Mouse (Mus musculus): ENCODE results near the gene Zfp217. TPM values are rescaled to one million over a fixed set of nuclear protein-coding genes. Genes with fewer than 3 reads are reported as not detected.

The Zfp217 gene
- polyA plus RNA-seq, 1 experiment from 2014 or later = 2.4 TPM

DNA sequence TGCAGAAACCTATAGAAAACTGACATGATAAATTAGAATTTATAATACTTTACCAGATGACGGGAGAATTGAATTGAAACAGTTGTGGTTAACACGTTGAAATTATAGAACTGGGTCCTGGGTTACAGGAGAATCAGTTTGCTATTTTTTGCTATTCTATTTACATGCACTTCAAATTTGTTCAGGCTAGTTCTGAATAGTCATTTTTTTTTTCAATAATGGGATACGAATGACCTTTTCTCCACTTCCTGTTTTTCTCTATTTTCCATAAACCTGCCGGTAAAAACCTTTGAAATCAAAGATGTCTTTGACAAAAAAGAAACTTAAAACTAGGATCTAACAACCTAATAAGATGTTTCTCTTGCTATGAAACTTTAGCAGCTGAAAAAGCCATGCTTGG lies 733 bp downstream of the Zfp217 start:
- Histone ChIP-seq H3K36me3 (no peaks in the 10 kb centered on the region), H3K4me1 (peaks cover 27% of the 10 kb centered on the region), H3K4me2 (peak overlapping the region; percentile 32), H3K27me3 (replicated peaks) (no peaks in the 10 kb centered on the region), H3K27ac (replicated peaks) (peak overlapping the region; percentile 83), H3K9me3 (no peaks in the 10 kb centered on the region), H3K9ac (peak overlapping the region; percentile 56; the same call in 1 of the 2 replicates), H3K4me3 (peak overlapping the region; percentile 0; the same call in 1 of the 2 replicates)
- no peak for ATAC-seq (ENCODE audit: extremely low read depth, insufficient number of reproducible peaks, low FRiP score, low TSS enrichment)
- WGBS = 64% methylated on average over 4 of the region's 4 CpGs

GRCm38 (mm10) chr2:170144343-170144742 lies 3.6 kb downstream of the Zfp217 start:
- H3K9ac ChIP-seq = no peak overlapping the region
- no peak overlapping the region for H3K4me2 ChIP-seq
- H3K4me1 ChIP-seq = peaks cover 20% of the 10 kb centered on the region
- H3K9me3 ChIP-seq = no peaks in the 10 kb centered on the region
- H3K27ac ChIP-seq (replicated peaks) = no peak overlapping the region
- no peaks in the 10 kb centered on the region for H3K36me3 ChIP-seq
- no peak overlapping the region for H3K4me3 ChIP-seq
- ATAC-seq (ENCODE audit: extremely low read depth, insufficient number of reproducible peaks, low FRiP score, low TSS enrichment) = no peak
- WGBS = 63% methylated on average over 10 of the region's 10 CpGs
- H3K27me3 ChIP-seq (replicated peaks) = no peaks in the 10 kb centered on the region

DNA sequence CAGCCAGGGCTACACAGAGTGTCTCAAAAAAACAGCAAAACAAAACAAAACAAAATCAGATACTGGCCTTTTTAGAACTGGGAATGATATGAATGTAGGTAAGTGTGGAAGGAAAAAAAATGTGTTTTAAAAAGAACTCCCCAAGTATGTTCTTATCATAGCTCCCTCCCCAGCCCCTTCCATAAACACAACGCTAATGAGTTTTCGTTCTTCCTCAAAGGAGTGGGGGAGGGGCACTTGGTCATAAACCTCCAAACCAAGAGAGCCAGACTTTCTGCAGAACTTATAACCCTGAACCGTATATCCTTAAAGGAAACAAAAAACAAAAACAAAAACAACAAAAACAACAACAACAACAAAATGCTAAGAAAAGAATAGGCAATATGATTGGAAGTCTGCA lies 4.0 kb downstream of the Zfp217 start:
- H3K4me1 ChIP-seq = peaks cover 20% of the 10 kb centered on the region
- no peak overlapping the region for H3K9ac ChIP-seq
- no peak for ATAC-seq (ENCODE audit: extremely low read depth, insufficient number of reproducible peaks, low FRiP score, low TSS enrichment)
- WGBS = 23% methylated on average over 3 of the region's 3 CpGs
- H3K36me3 ChIP-seq = no peaks in the 10 kb centered on the region
- no peaks in the 10 kb centered on the region for H3K9me3 ChIP-seq
- H3K4me2 ChIP-seq = no peak overlapping the region
- no peak overlapping the region for H3K27ac ChIP-seq (replicated peaks)
- H3K27me3 ChIP-seq (replicated peaks) = no peaks in the 10 kb centered on the region
- no peak overlapping the region for H3K4me3 ChIP-seq

GRCm38 (mm10) chr2:170142542-170142941 lies 5.4 kb downstream of the Zfp217 start:
- H3K9ac ChIP-seq = no peak overlapping the region
- H3K4me1 ChIP-seq = peaks cover 9% of the 10 kb centered on the region
- no peak for ATAC-seq (ENCODE audit: extremely low read depth, insufficient number of reproducible peaks, low FRiP score, low TSS enrichment)
- H3K4me3 ChIP-seq = no peak overlapping the region
- H3K36me3 ChIP-seq = no peaks in the 10 kb centered on the region
- no peak overlapping the region for H3K27ac ChIP-seq (replicated peaks)
- no peak overlapping the region for H3K4me2 ChIP-seq
- WGBS = 85% methylated on average over 10 of the region's 10 CpGs
- H3K9me3 ChIP-seq = no peaks in the 10 kb centered on the region
- H3K27me3 ChIP-seq (replicated peaks) = no peaks in the 10 kb centered on the region

- no peak for ATAC-seq (ENCODE audit: extremely low read depth, insufficient number of reproducible peaks, low FRiP score, low TSS enrichment)
- H3K27ac ChIP-seq (replicated peaks) = no peak overlapping the region
- no peak overlapping the region for H3K4me3 ChIP-seq
- 86% methylated on average over 5 of the region's 5 CpGs for WGBS
- H3K4me1 ChIP-seq = peaks cover 3% of the 10 kb centered on the region; the same call in 1 of the 2 replicates
- no peak overlapping the region for H3K9ac ChIP-seq
- H3K27me3 ChIP-seq (replicated peaks) = no peaks in the 10 kb centered on the region
- H3K36me3 ChIP-seq = no peaks in the 10 kb centered on the region
- H3K4me2 ChIP-seq = no peak overlapping the region
- no peaks in the 10 kb centered on the region for H3K9me3 ChIP-seq
Observed at GRCm38 (mm10) chr2:170141481-170141880, 6.4 kb downstream of the Zfp217 start.

GRCm38 (mm10) chr2:170139411-170140046 lies 8.4 kb downstream of the Zfp217 start:
- Histone ChIP-seq H3K36me3 (no peaks in the 10 kb centered on the region), H3K9ac (no peak overlapping the region), H3K27ac (replicated peaks) (no peak overlapping the region), H3K4me3 (no peak overlapping the region), H3K27me3 (replicated peaks) (no peaks in the 10 kb centered on the region), H3K9me3 (no peaks in the 10 kb centered on the region), H3K4me1 (peaks cover 6% of the 10 kb centered on the region), H3K4me2 (no peak overlapping the region)
- WGBS = 63% methylated on average over 9 of the region's 9 CpGs
- ATAC-seq (ENCODE audit: extremely low read depth, insufficient number of reproducible peaks, low FRiP score, low TSS enrichment) = no peak

DNA sequence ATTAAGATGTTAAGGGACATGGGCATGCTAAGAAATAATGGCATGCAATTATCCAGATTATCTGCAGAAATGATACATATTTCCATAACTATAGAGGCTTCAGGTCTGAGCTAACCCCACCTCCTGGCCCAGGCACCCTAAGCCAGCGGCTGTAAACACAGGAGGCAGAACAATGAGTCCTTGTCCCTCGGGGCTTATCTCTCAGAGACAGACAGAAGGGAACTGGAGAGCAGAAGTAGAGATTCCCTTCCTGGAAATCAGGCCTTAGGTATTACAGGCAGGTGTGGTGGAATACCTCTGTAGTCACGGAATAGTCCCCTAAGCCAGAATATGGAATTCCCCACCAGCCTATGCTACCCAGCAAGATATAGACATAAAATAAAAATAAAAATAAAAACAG lies 11.0 kb downstream of the Zfp217 start:
- Histone ChIP-seq H3K4me3 (no peak overlapping the region), H3K9ac (no peak overlapping the region), H3K27me3 (replicated peaks) (no peaks in the 10 kb centered on the region), H3K36me3 (no peaks in the 10 kb centered on the region), H3K27ac (replicated peaks) (no peak overlapping the region), H3K9me3 (no peaks in the 10 kb centered on the region), H3K4me1 (peaks cover 27% of the 10 kb centered on the region), H3K4me2 (no peak overlapping the region)
- ATAC-seq (ENCODE audit: extremely low read depth, insufficient number of reproducible peaks, low FRiP score, low TSS enrichment) = no peak
- 36% methylated on average over 3 of the region's 3 CpGs for WGBS

DNA sequence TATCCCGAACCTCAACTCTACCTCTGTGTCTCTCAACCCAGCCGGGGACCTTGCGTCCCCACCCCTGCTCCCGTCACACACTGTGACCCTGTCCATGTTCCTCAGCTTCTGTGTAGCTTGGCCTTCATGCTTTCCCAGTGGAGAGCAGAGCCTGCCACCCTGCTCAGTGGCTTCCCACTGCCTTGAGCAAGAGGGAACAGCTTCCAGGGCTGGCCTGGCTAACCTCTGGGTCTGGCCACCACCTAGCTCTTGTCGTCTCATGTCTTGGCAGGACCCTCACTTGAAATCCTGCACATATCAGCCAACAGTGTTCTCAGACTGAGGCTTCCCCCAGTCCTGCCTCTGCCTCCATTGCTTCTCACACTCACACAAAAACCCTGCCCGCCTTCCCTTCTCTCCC lies 12.1 kb downstream of the Zfp217 start:
- Histone ChIP-seq H3K27me3 (replicated peaks) (no peaks in the 10 kb centered on the region), H3K4me1 (peaks cover 29% of the 10 kb centered on the region), H3K4me3 (no peak overlapping the region), H3K9me3 (no peaks in the 10 kb centered on the region), H3K27ac (replicated peaks) (no peak overlapping the region), H3K4me2 (no peak overlapping the region), H3K36me3 (no peaks in the 10 kb centered on the region), H3K9ac (no peak overlapping the region)
- ATAC-seq (ENCODE audit: extremely low read depth, insufficient number of reproducible peaks, low FRiP score, low TSS enrichment) = no peak
- WGBS = 83% methylated on average over 6 of the region's 6 CpGs

GRCm38 (mm10) chr2:170134026-170134690 lies 13.7 kb downstream of the Zfp217 start:
- no peaks in the 10 kb centered on the region for H3K36me3 ChIP-seq
- peak overlapping the region; percentile 71 for H3K4me2 ChIP-seq
- 13% methylated on average over 12 of the region's 12 CpGs for WGBS
- peak overlapping the region; percentile 85 for H3K9ac ChIP-seq
- H3K9me3 ChIP-seq = no peaks in the 10 kb centered on the region
- H3K27ac ChIP-seq (replicated peaks) = peak overlapping the region; percentile 91
- H3K4me3 ChIP-seq = peak overlapping the region; percentile 94
- H3K4me1 ChIP-seq = peaks cover 39% of the 10 kb centered on the region
- no peak for ATAC-seq (ENCODE audit: extremely low read depth, insufficient number of reproducible peaks, low FRiP score, low TSS enrichment)
- H3K27me3 ChIP-seq (replicated peaks) = no peaks in the 10 kb centered on the region

DNA sequence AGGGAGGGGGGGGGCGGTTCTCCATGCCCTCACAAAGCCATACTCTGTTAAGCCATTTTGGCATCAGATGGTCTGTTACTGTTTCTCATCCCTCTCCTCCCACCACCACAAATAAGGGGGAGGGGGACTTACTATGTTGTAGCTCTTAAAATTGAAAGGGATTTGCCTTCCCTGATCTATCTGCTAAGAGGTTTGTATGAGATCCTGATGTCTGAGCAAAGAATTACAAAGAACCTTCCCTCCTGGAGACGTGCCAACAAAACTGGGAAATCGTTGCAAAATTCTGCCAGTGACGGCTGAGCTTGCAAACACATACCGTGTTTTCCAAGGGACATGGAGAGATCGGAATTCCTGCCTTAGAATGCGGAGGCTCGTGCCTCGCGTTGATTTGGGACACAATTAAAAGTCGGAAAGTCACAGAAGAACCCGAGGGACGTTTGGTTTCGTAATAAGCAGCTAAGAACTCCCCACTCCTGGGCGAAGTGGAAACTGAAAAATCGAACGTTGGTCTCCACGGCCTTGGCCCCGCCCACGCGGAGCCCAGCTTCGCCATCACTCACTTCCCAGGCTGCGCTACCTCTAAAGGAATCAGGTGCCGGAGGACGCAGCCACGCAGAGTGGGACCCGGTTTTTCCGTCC lies 14.7 kb downstream of the Zfp217 start:
- WGBS = under 1% methylated on average over 28 of the region's 28 CpGs
- peak overlapping the region; percentile 71 for H3K4me2 ChIP-seq
- no peaks in the 10 kb centered on the region for H3K36me3 ChIP-seq
- H3K9ac ChIP-seq = peak overlapping the region; percentile 85
- no peaks in the 10 kb centered on the region for H3K9me3 ChIP-seq
- 0 out of 2 replicates have a peak, but pooled peaks have one; percentile 16 for ATAC-seq (ENCODE audit: extremely low read depth, insufficient number of reproducible peaks, low FRiP score, low TSS enrichment)
- peak overlapping the region; percentile 94 for H3K4me3 ChIP-seq
- H3K4me1 ChIP-seq = peaks cover 48% of the 10 kb centered on the region
- peak overlapping the region; percentile 91 for H3K27ac ChIP-seq (replicated peaks)
- no peaks in the 10 kb centered on the region for H3K27me3 ChIP-seq (replicated peaks)

DNA sequence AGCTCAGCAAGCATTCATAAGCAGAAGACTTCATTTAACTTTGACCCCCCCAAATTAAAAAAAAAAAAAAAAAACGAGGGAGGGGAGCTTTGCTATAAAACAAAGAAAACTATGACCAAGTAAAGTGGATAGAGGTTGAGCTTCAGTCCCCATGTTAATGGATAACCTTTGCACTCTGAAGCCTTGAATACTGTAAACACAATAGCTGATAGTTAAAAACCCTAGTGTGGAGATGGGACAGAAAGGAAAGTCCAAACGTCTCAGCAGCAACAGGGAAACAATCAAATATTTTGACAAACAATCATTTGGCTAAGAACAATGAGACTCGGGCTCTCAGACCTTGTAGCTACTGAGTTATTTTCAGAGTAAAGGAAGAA lies 15.2 kb downstream of the Zfp217 start:
- WGBS = 0% methylated on average over 3 of the region's 3 CpGs

More for the DNA sequence above, 15.2 kb downstream of the Zfp217 start:
- Histone ChIP-seq H3K36me3 (no peaks in the 10 kb centered on the region), H3K4me1 (peaks cover 54% of the 10 kb centered on the region), H3K4me3 (peak overlapping the region; percentile 94), H3K4me2 (peak overlapping the region; percentile 71), H3K27me3 (replicated peaks) (no peaks in the 10 kb centered on the region), H3K27ac (replicated peaks) (peak overlapping the region; percentile 91), H3K9me3 (no peaks in the 10 kb centered on the region), H3K9ac (peak overlapping the region; percentile 85)
- ATAC-seq (ENCODE audit: extremely low read depth, insufficient number of reproducible peaks, low FRiP score, low TSS enrichment) = no peak

All from heart, embryonic 13.5 days (tissue).